Mouse (Mus musculus) CH12.LX (cell line): ENCODE measurements around the gene Ylpm1. TPM values are rescaled to one million over a fixed set of nuclear protein-coding genes. Genes with fewer than 3 reads are reported as not detected.

ENCODE experiments used
- DNase-seq: peaks from one replicate; pipeline ENCODE4 v3.0.0-alpha.2; 2013; ENCODE audit errors: extremely low read depth
- H3K27ac ChIP-seq: 2 replicates; pipeline ENCODE4 v1.5.1; 2012; ENCODE audit warnings: low read depth, mild to moderate bottlenecking, control low read depth, moderate library complexity; ENCODE audit not compliant: insufficient read depth
- H3K27me3 ChIP-seq: replicated peaks from 2 replicates; pipeline ENCODE3; 2012; ENCODE audit warnings: inconsistent platforms
- H3K36me3 ChIP-seq, 2 experiments: replicated peaks in 1 of 2; 2 replicates each; pipeline versions ENCODE3 to v1.6.1; 2012; ENCODE audit warnings: inconsistent platforms in 1 of 2, low read length in 1 of 2, mild to moderate bottlenecking in 1 of 2, mixed read lengths in 1 of 2, moderate library complexity in 1 of 2; ENCODE audit not compliant: control insufficient read depth in 1 of 2, insufficient read depth in 1 of 2
- H3K4me1 ChIP-seq, 2 experiments: 2 replicates each; pipeline ENCODE4 v1.6.1; 2012; ENCODE audit warnings: inconsistent platforms in 1 of 2, moderate library complexity in 1 of 2; ENCODE audit not compliant: insufficient read depth in 2 of 2, control insufficient read depth in 1 of 2
- H3K4me2 ChIP-seq: 2 replicates; pipeline ENCODE4 v1.6.1; 2012; ENCODE audit warnings: low read depth, mild to moderate bottlenecking, control low read depth; ENCODE audit not compliant: poor library complexity, insufficient read depth, severe bottlenecking
- H3K4me3 ChIP-seq, 3 experiments: fragments of 150-350 bp in 1 of 3; sonication (generic) in 1 of 3; replicated peaks in 1 of 3; 2 replicates each; pipeline versions ENCODE3 to v1.5.1; 2011 to 2012; ENCODE audit warnings: low read depth in 2 of 3, low read length in 2 of 3, mild to moderate bottlenecking in 2 of 3, moderate library complexity in 2 of 3, control low read depth in 1 of 3, improper control_type of control experiment in 1 of 3, inconsistent platforms in 1 of 3, mixed read lengths in 1 of 3; ENCODE audit not compliant: poor library complexity in 1 of 3
- H3K79me2 ChIP-seq: replicated peaks from 2 replicates; pipeline ENCODE4 v1.6.1; 2012; ENCODE audit warnings: mild to moderate bottlenecking, moderate library complexity; ENCODE audit not compliant: control insufficient read depth, poor library complexity, insufficient read depth, severe bottlenecking; ENCODE audit errors: extremely low read depth
- H3K9ac ChIP-seq: 2 replicates; pipeline ENCODE4 v1.6.1; 2012; ENCODE audit warnings: low read depth, mild to moderate bottlenecking, control low read depth, moderate library complexity; ENCODE audit not compliant: insufficient read depth
- H3K9me3 ChIP-seq: replicated peaks from 2 replicates; pipeline ENCODE3; 2012; ENCODE audit warnings: low read length, inconsistent platforms, mixed read lengths
- BHLHE40 ChIP-seq: IDR thresholded peaks from 2 replicates; pipeline ENCODE4 v1.6.1; 2011; ENCODE audit warnings: mild to moderate bottlenecking, low read depth, low read length, improper control_type of control experiment
- CTCF ChIP-seq, 2 experiments: IDR thresholded peaks in 1 of 2; conservative IDR thresholded peaks in 1 of 2; 2 replicates each; pipeline ENCODE4 v1.5.1; 2011 to 2012; ENCODE audit warnings: low read depth in 2 of 2, low read length in 2 of 2, improper control_type of control experiment in 1 of 2, inconsistent platforms in 1 of 2, mild to moderate bottlenecking in 1 of 2, moderate library complexity in 1 of 2
- ELF1 ChIP-seq: IDR thresholded peaks from 2 replicates; pipeline ENCODE4 v1.6.1; 2014; ENCODE audit warnings: low read depth, mild to moderate bottlenecking, inconsistent platforms, low read length, improper control_type of control experiment
- HCFC1 ChIP-seq: IDR thresholded peaks from 2 replicates; pipeline ENCODE4 v1.6.1; 2012; ENCODE audit warnings: low read depth, mild to moderate bottlenecking, inconsistent platforms, low read length, improper control_type of control experiment
- KAT2A ChIP-seq: IDR thresholded peaks from 2 replicates; pipeline ENCODE4 v1.6.1; 2012; ENCODE audit warnings: low read length, improper control_type of control experiment, inconsistent platforms; ENCODE audit not compliant: insufficient replicate concordance
- MAFK ChIP-seq: IDR thresholded peaks from 2 replicates; pipeline ENCODE4 v1.6.1; 2011; ENCODE audit warnings: low read length, improper control_type of control experiment; ENCODE audit not compliant: insufficient replicate concordance
- MEF2A ChIP-seq: IDR thresholded peaks from 2 replicates; pipeline ENCODE4 v1.6.1; 2014; ENCODE audit warnings: low read depth, mild to moderate bottlenecking, inconsistent platforms, low read length, improper control_type of control experiment, borderline replicate concordance
- NELFE ChIP-seq: IDR thresholded peaks from 2 replicates; pipeline ENCODE4 v1.6.1; 2011; ENCODE audit warnings: low read depth, low read length, improper control_type of control experiment
- PAX5 ChIP-seq: IDR thresholded peaks from 2 replicates; pipeline ENCODE4 v1.6.1; 2012; ENCODE audit warnings: low read length, inconsistent platforms, mixed read lengths
- POLR2A ChIP-seq: IDR thresholded peaks from 2 replicates; pipeline ENCODE4 v1.6.1; 2011; ENCODE audit warnings: low read depth, mild to moderate bottlenecking, improper control_type of control experiment, low read length
- RAD21 ChIP-seq: IDR thresholded peaks from 2 replicates; pipeline ENCODE4 v1.6.1; 2011; ENCODE audit warnings: low read depth, mild to moderate bottlenecking, low read length, improper control_type of control experiment, moderate library complexity
- TBP ChIP-seq: conservative IDR thresholded peaks from 2 replicates; pipeline ENCODE4 v1.6.1; 2011; ENCODE audit warnings: low read depth, low read length, improper control_type of control experiment
- TCF12 ChIP-seq: IDR thresholded peaks from 2 replicates; pipeline ENCODE4 v1.6.1; 2014; ENCODE audit warnings: low read depth, mild to moderate bottlenecking, inconsistent platforms, low read length, improper control_type of control experiment
- USF1 ChIP-seq: IDR thresholded peaks from 2 replicates; pipeline ENCODE4 v1.6.1; 2014; ENCODE audit warnings: low read depth, mild to moderate bottlenecking, inconsistent platforms, low read length, improper control_type of control experiment
- dilution Hi-C: fragments of 300-500 bp; cut with MboI; formaldehyde crosslinking; loops from 2 replicates; pipeline ENCODE4 v1.14.3; 2020; ENCODE audit warnings: low sequenced_read_pairs; ENCODE audit not compliant: extremely low pct_unique_long_range_greater_than_20kb, extremely low pct_ligation_motif_present
- in situ Hi-C: fragments of 300-500 bp; cut with MboI; formaldehyde crosslinking; loops from 3 replicates; pipeline ENCODE4 v1.14.3; 2019; ENCODE audit warnings: low sequenced_read_pairs, low pct_ligation_motif_present, low pct_unique_long_range_greater_than_20kb, mixed read lengths
- polyA plus RNA-seq: library from polyadenylated mRNA; unstranded; fragments of >175 nt; gene quantifications from 2 replicates; pipeline ENCODE4 v1.2.1, GENCODE M21; 2012; ENCODE audit warnings: low read depth; ENCODE audit not compliant: insufficient read length
- total RNA-seq, 2 experiments: library from RNA; depleted of rRNA; stranded (reverse); fragments of 300-350 nt in 1 of 2; fragments of >200 nt in 1 of 2; gene quantifications; 2 replicates each; pipeline ENCODE4 v1.2.3; 2012 to 2014

Gene Ylpm1
- total and polyA plus RNA-seq, 3 experiments: 19.3 to 56.8 (median 20.1) TPM

DNA sequence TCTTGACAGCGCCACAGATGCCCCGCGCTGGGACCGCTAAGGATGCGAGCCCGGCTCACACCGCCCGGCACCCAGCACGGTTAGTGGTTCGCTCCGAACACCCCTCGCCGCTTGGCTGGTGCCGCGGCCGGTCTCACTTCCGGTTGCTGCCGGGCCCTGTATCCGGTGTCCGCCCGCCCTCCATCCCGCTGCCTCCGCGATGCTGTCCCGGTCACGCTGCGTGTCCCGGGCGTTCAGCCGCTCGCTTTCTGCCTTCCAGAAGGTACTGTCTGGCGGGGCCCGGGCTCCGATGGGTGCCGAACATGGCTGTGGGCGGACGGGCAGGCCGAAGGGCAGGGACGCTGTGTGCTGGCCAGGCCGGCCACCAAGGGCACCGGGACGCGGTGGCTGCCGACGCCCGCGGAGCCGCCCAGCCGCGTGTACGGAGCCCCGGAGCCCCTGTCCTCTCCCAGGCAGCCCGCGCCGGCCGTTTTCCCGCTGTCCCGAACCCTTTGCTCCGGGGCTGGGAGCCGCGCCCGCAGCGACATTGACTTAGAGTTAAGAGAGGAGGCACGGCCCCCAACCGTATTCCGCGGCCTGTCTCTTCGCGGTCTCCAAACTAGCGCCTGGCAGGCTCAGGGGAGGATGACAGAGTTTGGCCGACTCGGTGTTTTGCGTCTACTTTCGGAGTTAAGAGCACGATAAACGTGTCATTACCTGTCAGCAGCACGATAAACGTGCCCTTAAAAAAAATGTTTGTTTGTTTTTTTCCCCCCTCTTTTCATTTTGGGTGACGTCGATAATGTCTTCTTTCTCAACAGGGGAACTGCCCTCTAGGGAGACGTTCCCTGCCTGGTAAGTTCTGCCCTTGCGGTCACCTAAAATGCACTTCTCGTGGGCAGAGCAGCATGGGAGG lies 114.8 kb downstream of the Ylpm1 start, which contains the start of the genes Prox2 and Dlst (continued):
- TF ChIP-seq MAFK (no peak), TCF12 (peak; percentile 88), MEF2A (peak; percentile 62), BHLHE40 (peak; percentile 25; the same call in 1 of the 2 replicates)

GRCm38 (mm10) chr12:85112550-85113251 lies 116.6 kb downstream of the Ylpm1 start:
- dilution Hi-C loops: no loop called here
- no peak for DNase-seq
- in situ Hi-C loops: no loop called here
- peaks cover 13 to 46% of the 10 kb centered on the region in 2 experiments for H3K36me3 ChIP-seq
- peaks cover 61% of the 10 kb centered on the region for H3K79me2 ChIP-seq
- peak overlapping the region; percentile 84 for H3K4me2 ChIP-seq
- H3K27me3 ChIP-seq: no peaks in the 10 kb centered on the region
- no peaks in the 10 kb centered on the region for H3K9me3 ChIP-seq
- TF ChIP-seq ELF1: no peak
- H3K4me1 ChIP-seq: peaks cover 3 to 72% of the 10 kb centered on the region in 2 experiments; a peak in 2 of 4 replicates
- no peak overlapping the region for H3K27ac ChIP-seq
- peak overlapping the region in 1 of 3 experiments; percentile 97 for H3K4me3 ChIP-seq
- peak overlapping the region; percentile 71; the same call in 1 of the 2 replicates for H3K9ac ChIP-seq

DNA sequence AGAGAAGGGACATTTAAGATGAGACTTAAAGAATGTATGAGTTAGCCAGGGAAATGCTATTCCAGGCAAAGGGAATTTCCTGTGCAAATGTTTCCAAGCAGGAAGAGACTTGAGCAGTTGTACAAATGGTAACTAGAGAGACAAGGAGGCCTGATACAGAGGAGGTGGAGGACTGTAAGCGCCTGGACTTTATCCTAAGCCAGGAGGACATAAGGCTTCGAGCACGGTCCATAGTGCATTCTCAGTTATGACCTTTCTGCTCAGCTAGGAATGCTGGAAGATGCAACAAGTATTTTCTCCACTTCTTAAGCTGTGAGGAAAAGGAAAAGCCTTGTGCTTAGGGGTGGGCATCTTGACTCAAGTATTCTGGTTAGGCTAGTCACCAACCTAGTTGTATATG lies 117.2 kb downstream of the Ylpm1 start:
- TF ChIP-seq HCFC1 (no peak), PAX5 (no peak), TBP (no peak), CTCF (conservative IDR thresholded peaks at IDR 0.05 in 1 of 2, IDR thresholded peaks at IDR 0.05 in 1 of 2; ENCODE audit: low read depth in 2 of 2, low read length in 2 of 2) (no peak), POLR2A (no peak), NELFE (no peak), USF1 (no peak), KAT2A (no peak), RAD21 (no peak), MEF2A (no peak), BHLHE40 (no peak)
- Histone ChIP-seq H3K9me3 (no peaks in the 10 kb centered on the region), H3K79me2 (peaks cover 65% of the 10 kb centered on the region), H3K9ac (no peak overlapping the region), H3K4me1 (peaks cover 6 to 73% of the 10 kb centered on the region in 2 experiments; a peak in 3 of 4 replicates), H3K36me3 (peaks cover 18 to 52% of the 10 kb centered on the region in 2 experiments), H3K4me2 (no peak overlapping the region), H3K27me3 (no peaks in the 10 kb centered on the region), H3K4me3 (no peak overlapping the region), H3K27ac (no peak overlapping the region)
- in situ Hi-C loops: no loop called here
- no peak for DNase-seq
- dilution Hi-C loops: no loop called here
